Mouse (Mus musculus): ENCODE data around the gene Chrm2. TPM values are rescaled to one million over a fixed set of nuclear protein-coding genes. Genes with fewer than 3 reads are reported as not detected.

Chrm2 gene
- polyA plus RNA-seq, 1 experiment from 2014 or later = 3.0 TPM

- Histone ChIP-seq H3K36me3 (no peaks in the 10 kb centered on the region), H3K4me1 (replicated peaks) (no peaks in the 10 kb centered on the region), H3K4me3 (replicated peaks) (no peak overlapping the region), H3K27ac (no peak overlapping the region), H3K9ac (replicated peaks) (no peak overlapping the region), H3K9me3 (no peaks in the 10 kb centered on the region), H3K27me3 (no peaks in the 10 kb centered on the region), H3K4me2 (replicated peaks) (no peak overlapping the region)
- WGBS = 95% methylated on average over 6 of the region's 6 CpGs
- ATAC-seq = no peak
Observed at GRCm38 (mm10) chr6:36437964-36438363, 50.1 kb downstream of the Chrm2 start.

DNA sequence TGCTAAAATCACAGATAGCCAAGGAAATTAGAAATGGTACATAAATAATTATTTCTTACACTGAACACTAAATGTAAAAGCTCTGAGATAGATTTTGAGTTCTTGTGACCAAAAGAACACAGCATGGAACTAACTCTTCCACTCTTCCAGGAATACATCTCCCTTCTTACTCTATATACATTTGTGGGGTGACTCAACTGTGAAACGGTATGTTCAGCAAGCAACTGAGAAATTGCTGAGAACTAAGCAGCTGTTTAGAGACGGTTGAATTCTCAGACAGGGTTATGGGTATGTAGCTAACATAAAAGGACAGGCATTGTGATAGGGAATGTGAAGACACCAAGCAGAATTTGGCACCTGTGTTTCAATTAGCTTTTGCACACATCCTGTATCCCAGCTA, 51.3 kb downstream of the Chrm2 start:
- no peaks in the 10 kb centered on the region for H3K27me3 ChIP-seq
- H3K4me3 ChIP-seq (replicated peaks) = no peak overlapping the region
- no peak overlapping the region for H3K27ac ChIP-seq
- H3K4me1 ChIP-seq (replicated peaks) = no peaks in the 10 kb centered on the region
- ATAC-seq = no peak
- no peaks in the 10 kb centered on the region for H3K36me3 ChIP-seq
- H3K4me2 ChIP-seq (replicated peaks) = no peak overlapping the region
- H3K9ac ChIP-seq (replicated peaks) = no peak overlapping the region
- no peaks in the 10 kb centered on the region for H3K9me3 ChIP-seq
- WGBS = 81% methylated on average over 2 of the region's 2 CpGs

- Histone ChIP-seq H3K27ac (no peak overlapping the region), H3K27me3 (no peaks in the 10 kb centered on the region)
Observed at GRCm38 (mm10) chr6:36451480-36451879, 63.6 kb downstream of the Chrm2 start.

DNA sequence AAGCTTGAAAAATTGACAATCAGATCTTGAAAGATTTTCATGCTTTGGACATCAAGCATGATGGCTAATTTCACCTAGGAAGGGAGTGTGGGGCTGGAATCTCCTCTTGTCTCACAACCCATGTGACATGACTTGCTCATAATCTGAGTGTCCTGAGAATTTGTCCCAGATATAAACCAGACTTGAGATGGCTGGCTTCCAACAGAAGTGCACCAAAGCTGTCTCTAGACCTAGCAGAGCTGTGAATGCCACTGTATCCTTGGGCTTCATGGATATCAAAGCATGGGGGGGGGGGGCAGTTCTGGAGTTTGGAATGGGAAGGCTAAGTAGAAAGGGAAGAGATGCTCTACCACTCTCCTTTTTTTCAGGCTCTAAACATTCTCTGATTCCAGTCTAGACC, 67.2 kb downstream of the Chrm2 start:
- ATAC-seq = no peak
- Histone ChIP-seq H3K36me3 (no peaks in the 10 kb centered on the region), H3K9me3 (no peaks in the 10 kb centered on the region), H3K4me3 (replicated peaks) (no peak overlapping the region), H3K27ac (no peak overlapping the region), H3K4me1 (replicated peaks) (no peaks in the 10 kb centered on the region), H3K4me2 (replicated peaks) (no peak overlapping the region), H3K27me3 (no peaks in the 10 kb centered on the region), H3K9ac (replicated peaks) (no peak overlapping the region)

More at GRCm38 (mm10) chr6:36451480-36451879, 63.6 kb downstream of the Chrm2 start:
- Histone ChIP-seq H3K9me3 (no peaks in the 10 kb centered on the region), H3K36me3 (no peaks in the 10 kb centered on the region), H3K4me3 (replicated peaks) (no peak overlapping the region), H3K9ac (replicated peaks) (no peak overlapping the region), H3K4me1 (replicated peaks) (no peaks in the 10 kb centered on the region), H3K4me2 (replicated peaks) (no peak overlapping the region)
- no peak for ATAC-seq

DNA sequence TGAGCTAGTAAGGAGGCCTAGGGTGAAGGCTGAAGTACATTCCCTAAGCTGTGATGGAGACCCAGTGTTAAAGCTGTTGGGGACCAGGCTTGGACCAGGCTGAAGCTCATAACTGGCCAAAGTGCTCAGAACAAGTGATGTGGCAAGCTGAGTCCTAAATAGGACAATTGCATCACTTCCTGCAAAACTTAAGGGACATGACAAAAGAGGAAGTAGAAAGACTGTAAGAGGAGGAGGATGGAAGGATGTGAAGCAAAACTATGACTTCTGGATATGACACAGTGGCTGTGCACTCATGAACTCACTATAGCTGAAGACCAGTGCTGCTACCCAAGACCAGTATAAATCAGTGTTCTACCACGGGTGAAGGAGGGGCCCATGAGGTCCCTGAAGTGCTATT, 69.1 kb downstream of the Chrm2 start:
- no peaks in the 10 kb centered on the region for H3K27me3 ChIP-seq
- no peak for ATAC-seq
- no peaks in the 10 kb centered on the region for H3K4me1 ChIP-seq (replicated peaks)
- H3K9me3 ChIP-seq = no peaks in the 10 kb centered on the region
- no peak overlapping the region for H3K27ac ChIP-seq
- no peak overlapping the region for H3K9ac ChIP-seq (replicated peaks)
- H3K36me3 ChIP-seq = no peaks in the 10 kb centered on the region
- WGBS = 71% methylated on average over 1 of the region's 1 CpGs
- H3K4me3 ChIP-seq (replicated peaks) = no peak overlapping the region
- no peak overlapping the region for H3K4me2 ChIP-seq (replicated peaks)

DNA sequence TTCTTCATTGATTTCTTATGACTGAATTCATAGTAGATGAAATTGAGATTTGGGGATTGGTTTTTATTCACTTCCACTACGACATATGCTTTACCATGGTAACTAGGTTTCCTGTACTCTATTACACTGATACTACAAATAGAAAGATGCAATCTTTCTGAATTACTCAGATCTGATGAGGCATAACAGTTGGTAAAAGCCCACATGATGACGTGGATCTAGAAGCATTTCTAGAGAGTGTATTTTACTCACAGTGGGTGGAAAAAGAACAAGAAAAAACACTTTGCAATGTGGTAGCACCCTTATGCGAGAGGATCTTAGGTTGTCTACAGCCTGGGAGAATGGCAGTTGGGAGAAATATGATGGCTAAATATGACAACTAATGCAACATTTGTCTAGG, 76.1 kb downstream of the Chrm2 start:
- no peak overlapping the region for H3K4me2 ChIP-seq (replicated peaks)
- no peak overlapping the region for H3K9ac ChIP-seq (replicated peaks)
- H3K27me3 ChIP-seq = no peaks in the 10 kb centered on the region
- no peaks in the 10 kb centered on the region for H3K9me3 ChIP-seq
- WGBS = 93% methylated on average over 3 of the region's 3 CpGs
- no peaks in the 10 kb centered on the region for H3K4me1 ChIP-seq (replicated peaks)
- no peaks in the 10 kb centered on the region for H3K36me3 ChIP-seq
- H3K27ac ChIP-seq = no peak overlapping the region
- H3K4me3 ChIP-seq (replicated peaks) = no peak overlapping the region
- ATAC-seq = no peak

GRCm38 (mm10) chr6:36484132-36484665, 96.3 kb downstream of the Chrm2 start:
- WGBS = 68% methylated on average over 4 of the region's 4 CpGs
- Histone ChIP-seq H3K36me3 (no peaks in the 10 kb centered on the region), H3K4me3 (replicated peaks) (no peak overlapping the region), H3K27me3 (no peaks in the 10 kb centered on the region), H3K4me1 (replicated peaks) (no peaks in the 10 kb centered on the region), H3K27ac (no peak overlapping the region), H3K9me3 (no peaks in the 10 kb centered on the region), H3K9ac (replicated peaks) (no peak overlapping the region), H3K4me2 (replicated peaks) (no peak overlapping the region)
- ATAC-seq = no peak

GRCm38 (mm10) chr6:36507008-36507663, 119.3 kb downstream of the Chrm2 start:
- H3K36me3 ChIP-seq = no peaks in the 10 kb centered on the region
- 82% methylated on average over 7 of the region's 7 CpGs for WGBS
- no peak overlapping the region for H3K4me3 ChIP-seq (replicated peaks)
- no peak overlapping the region for H3K4me2 ChIP-seq (replicated peaks)
- H3K9ac ChIP-seq (replicated peaks) = no peak overlapping the region
- no peaks in the 10 kb centered on the region for H3K27me3 ChIP-seq
- H3K27ac ChIP-seq = no peak overlapping the region
- ATAC-seq = no peak
- H3K4me1 ChIP-seq (replicated peaks) = no peaks in the 10 kb centered on the region
- H3K9me3 ChIP-seq = no peaks in the 10 kb centered on the region

GRCm38 (mm10) chr6:36507946-36508345, 120.1 kb downstream of the Chrm2 start:
- 62% methylated on average over 7 of the region's 7 CpGs for WGBS

DNA sequence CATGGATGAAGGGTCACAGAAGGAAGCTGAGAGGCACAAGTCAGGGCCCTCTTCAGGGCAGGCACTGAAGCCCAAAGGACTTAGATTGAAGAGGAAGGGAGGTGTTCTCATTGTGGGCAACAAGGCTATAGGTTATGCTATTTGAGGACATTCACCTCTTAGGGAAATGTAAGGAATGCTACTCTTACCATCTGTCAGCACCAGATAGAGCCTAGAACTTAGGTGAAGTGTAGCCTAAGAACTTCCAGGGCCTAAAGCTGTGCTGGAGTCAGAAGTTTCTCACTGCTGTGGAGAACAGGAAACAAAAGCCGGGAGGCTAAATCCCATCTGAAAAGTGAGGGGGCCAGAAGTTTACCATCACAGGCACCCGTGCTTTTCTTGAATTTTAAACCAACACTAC, 120.6 kb downstream of the Chrm2 start:
- Histone ChIP-seq H3K4me1 (replicated peaks) (no peaks in the 10 kb centered on the region), H3K36me3 (no peaks in the 10 kb centered on the region), H3K9ac (replicated peaks) (no peak overlapping the region), H3K4me2 (replicated peaks) (no peak overlapping the region), H3K27me3 (no peaks in the 10 kb centered on the region), H3K4me3 (replicated peaks) (no peak overlapping the region), H3K27ac (no peak overlapping the region), H3K9me3 (no peaks in the 10 kb centered on the region)
- no peak for ATAC-seq
- WGBS = 45% methylated on average over 2 of the region's 2 CpGs

More at GRCm38 (mm10) chr6:36507946-36508345, 120.1 kb downstream of the Chrm2 start:
- Histone ChIP-seq H3K36me3 (no peaks in the 10 kb centered on the region), H3K4me3 (replicated peaks) (no peak overlapping the region), H3K27ac (no peak overlapping the region), H3K4me1 (replicated peaks) (no peaks in the 10 kb centered on the region), H3K9ac (replicated peaks) (no peak overlapping the region), H3K4me2 (replicated peaks) (no peak overlapping the region), H3K27me3 (no peaks in the 10 kb centered on the region), H3K9me3 (no peaks in the 10 kb centered on the region)
- ATAC-seq = no peak

DNA sequence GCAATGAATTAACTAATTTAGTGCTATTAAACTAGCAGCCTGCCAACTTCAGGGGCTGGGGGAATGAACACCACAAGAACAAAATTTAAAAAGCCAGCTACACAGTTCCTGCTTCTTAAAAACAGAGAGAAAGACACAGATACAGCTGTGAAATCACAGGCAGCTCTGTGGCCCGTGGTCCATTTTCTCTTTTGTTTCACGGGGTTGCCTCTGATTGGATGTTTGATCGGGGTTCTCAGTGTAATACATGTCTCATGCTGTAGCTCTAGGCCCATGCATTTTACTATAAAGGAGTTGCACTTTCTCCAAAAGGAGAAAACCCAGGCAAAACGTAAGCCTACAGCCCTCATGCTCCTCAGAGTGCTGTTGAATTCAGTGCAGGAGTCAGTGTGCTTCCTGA, 128.6 kb downstream of the Chrm2 start:
- WGBS = 56% methylated on average over 4 of the region's 4 CpGs

GRCm38 (mm10) chr6:36517242-36517641, 129.4 kb downstream of the Chrm2 start:
- no peaks in the 10 kb centered on the region for H3K4me1 ChIP-seq (replicated peaks)
- H3K27ac ChIP-seq = no peak overlapping the region
- no peak for ATAC-seq
- H3K4me3 ChIP-seq (replicated peaks) = no peak overlapping the region
- H3K9ac ChIP-seq (replicated peaks) = no peak overlapping the region
- no peaks in the 10 kb centered on the region for H3K9me3 ChIP-seq
- WGBS = 66% methylated on average over 5 of the region's 5 CpGs
- no peaks in the 10 kb centered on the region for H3K27me3 ChIP-seq
- H3K4me2 ChIP-seq (replicated peaks) = no peak overlapping the region
- H3K36me3 ChIP-seq = no peaks in the 10 kb centered on the region

More for the DNA sequence above, 128.6 kb downstream of the Chrm2 start:
- no peak overlapping the region for H3K9ac ChIP-seq (replicated peaks)
- no peak for ATAC-seq
- no peaks in the 10 kb centered on the region for H3K36me3 ChIP-seq
- H3K4me2 ChIP-seq (replicated peaks) = no peak overlapping the region
- H3K27ac ChIP-seq = no peak overlapping the region
- no peaks in the 10 kb centered on the region for H3K9me3 ChIP-seq
- H3K4me1 ChIP-seq (replicated peaks) = no peaks in the 10 kb centered on the region
- no peaks in the 10 kb centered on the region for H3K27me3 ChIP-seq
- H3K4me3 ChIP-seq (replicated peaks) = no peak overlapping the region

DNA sequence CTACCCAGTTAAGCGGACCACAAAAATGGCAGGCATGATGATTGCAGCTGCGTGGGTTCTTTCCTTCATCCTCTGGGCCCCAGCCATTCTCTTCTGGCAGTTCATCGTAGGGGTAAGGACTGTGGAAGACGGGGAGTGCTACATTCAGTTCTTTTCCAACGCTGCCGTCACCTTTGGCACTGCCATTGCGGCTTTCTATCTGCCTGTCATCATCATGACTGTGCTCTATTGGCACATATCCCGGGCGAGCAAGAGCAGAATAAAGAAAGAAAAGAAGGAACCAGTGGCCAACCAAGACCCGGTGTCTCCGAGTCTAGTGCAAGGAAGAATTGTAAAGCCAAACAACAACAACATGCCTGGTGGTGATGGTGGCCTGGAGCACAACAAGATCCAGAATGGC, 135.7 kb downstream of the Chrm2 start:
- no peaks in the 10 kb centered on the region for H3K9me3 ChIP-seq
- H3K9ac ChIP-seq (replicated peaks) = no peak overlapping the region
- H3K36me3 ChIP-seq = no peaks in the 10 kb centered on the region
- H3K4me3 ChIP-seq (replicated peaks) = no peak overlapping the region
- no peak overlapping the region for H3K27ac ChIP-seq
- no peaks in the 10 kb centered on the region for H3K4me1 ChIP-seq (replicated peaks)
- WGBS = 96% methylated on average over 11 of the region's 11 CpGs
- no peak for ATAC-seq
- H3K4me2 ChIP-seq (replicated peaks) = no peak overlapping the region
- no peaks in the 10 kb centered on the region for H3K27me3 ChIP-seq
